In genomic region chr9:64306476-64307312, GRCm38 (mm10) we compare ENCODE assay signal across 12 mouse cellular contexts.
"Had no signal": no experiment of that assay in that cellular context is flagged by ENCODE, and none has a peak within 500 bp of the region (broad histone marks: within the 10 kb centered on the region; RNA-seq: fewer than 3 reads in every experiment).

No protein-coding gene starts in this region.

- H3K27me3 ChIP-seq: liver, embryonic 15.5 days; midbrain, embryonic 15.5 days; neural tube, embryonic 12.5 days had no signal

- H3K4me1 ChIP-seq: limb, embryonic 10.5 days; liver, embryonic 15.5 days; midbrain, embryonic 15.5 days; neural tube, embryonic 12.5 days had no signal

- H3K9me3 ChIP-seq: limb, embryonic 10.5 days; liver, embryonic 15.5 days; midbrain, embryonic 15.5 days; neural tube, embryonic 12.5 days had no signal

- H3K9ac ChIP-seq: liver, embryonic 15.5 days; midbrain, embryonic 15.5 days; neural tube, embryonic 12.5 days had no signal

- H3K4me3 ChIP-seq: left cerebral cortex, adult 2 months; limb, embryonic 10.5 days; liver, embryonic 15.5 days; midbrain, embryonic 15.5 days; neural tube, embryonic 12.5 days had no signal

- H3K27ac ChIP-seq: left cerebral cortex, adult 2 months; limb, embryonic 10.5 days; liver, embryonic 15.5 days; midbrain, embryonic 15.5 days; neural tube, embryonic 12.5 days had no signal

- DNase-seq: kidney, postnatal 25 days; lung, adult 2 months; lung, postnatal 36 days; retina, postnatal 1 day; right cerebral cortex, postnatal 14 days; thymus, adult 18-20 months; thymus, postnatal 14 days had no signal
